Comparison of ENCODE assay signal across 9 mouse cellular contexts in the genomic region with DNA sequence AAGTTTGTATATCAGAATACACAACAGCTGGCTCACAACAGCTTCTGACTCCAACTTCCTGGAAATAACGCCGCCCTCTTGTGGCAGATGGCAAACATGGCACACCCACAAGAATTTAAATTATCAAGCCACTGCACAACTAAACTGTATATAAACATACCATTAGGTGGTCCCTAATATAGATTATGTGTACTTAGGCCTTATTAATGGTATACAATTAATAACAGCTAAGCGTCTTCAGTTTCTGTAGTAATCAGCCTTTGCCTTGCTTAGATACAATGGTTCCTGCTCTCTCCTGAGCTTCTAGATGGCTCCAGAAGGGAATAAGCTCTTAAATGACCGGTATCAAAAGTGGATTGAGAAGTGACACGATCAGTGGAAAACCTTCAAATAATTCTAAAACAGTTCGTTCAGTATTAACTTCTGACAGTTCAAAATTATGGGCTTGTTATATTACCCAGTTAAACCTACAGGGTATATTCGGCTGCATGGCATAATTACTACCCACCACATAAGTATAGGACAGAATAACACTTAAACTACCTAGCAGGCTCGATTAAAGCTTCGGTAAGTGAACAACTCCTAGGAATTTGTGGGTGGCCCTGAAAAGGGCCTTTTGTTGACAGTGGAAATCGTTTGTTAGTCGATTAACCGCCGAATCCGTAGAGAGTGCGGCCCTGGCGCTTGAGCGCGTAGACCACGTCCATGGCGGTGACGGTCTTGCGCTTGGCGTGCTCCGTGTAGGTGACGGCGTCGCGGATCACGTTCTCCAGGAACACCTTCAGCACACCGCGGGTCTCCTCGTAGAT. TPM values are rescaled to one million over a fixed set of nuclear protein-coding genes. Genes with fewer than 3 reads are reported as not detected.
DNase-seq lines count a peak whose midpoint lies in the region; ATAC-seq and TF ChIP-seq lines count a peak whose summit lies in the region.
"Had no signal": no experiment of that assay in that cellular context is flagged by ENCODE, and none has a peak within 500 bp of the region (broad histone marks: within the 10 kb centered on the region; RNA-seq: fewer than 3 reads in every experiment).

No protein-coding gene starts in this region.

- H3K79me2 ChIP-seq in heart, adult 2 months (replicated peaks; ENCODE audit: control insufficient read depth, insufficient read depth, low read length): no peaks in the 10 kb centered on the region

- H3K4me3 ChIP-seq in heart, adult 2 months: peak overlapping the region; percentile 46
- H3K4me3 ChIP-seq in lung, embryonic 14.5 days (ENCODE audit: low read depth, low read length): peak overlapping the region; percentile 48
- peak overlapping the region; percentile 44 for H3K4me3 ChIP-seq in neural tube, embryonic 14.5 days (ENCODE audit: low read depth, low read length)

- TF ChIP-seq CTCF in heart, adult 2 months (IDR thresholded peaks at IDR 0.05): peak; percentile 87
- peak; percentile 77 for TF ChIP-seq CTCF in lung, embryonic 14.5 days (IDR thresholded peaks at IDR 0.05; ENCODE audit: low read depth)

- no peaks in the 10 kb centered on the region for H3K9me3 ChIP-seq in lung, embryonic 14.5 days (ENCODE audit: low read depth, low read length)
- no peaks in the 10 kb centered on the region for H3K9me3 ChIP-seq in neural tube, embryonic 14.5 days (ENCODE audit: control insufficient read depth, low read length)

- peak overlapping the region; percentile 74 for H3K4me2 ChIP-seq in lung, embryonic 14.5 days
- peak overlapping the region; percentile 63 for H3K4me2 ChIP-seq in neural tube, embryonic 14.5 days (ENCODE audit: low read depth, low read length)

- no peaks in the 10 kb centered on the region for H3K36me3 ChIP-seq in heart, adult 2 months (ENCODE audit: control insufficient read depth, insufficient read depth, low read length)
- no peaks in the 10 kb centered on the region for H3K36me3 ChIP-seq in lung, embryonic 14.5 days (ENCODE audit: insufficient read depth)
- no peaks in the 10 kb centered on the region for H3K36me3 ChIP-seq in neural tube, embryonic 14.5 days (ENCODE audit: control insufficient read depth, insufficient read depth, low read length)

- ATAC-seq in lung, embryonic 14.5 days (ENCODE audit: insufficient read depth): peak; percentile 77
- peak; percentile 86 for ATAC-seq in neural tube, embryonic 14.5 days (ENCODE audit: low read depth)

- peak overlapping the region; percentile 37 for H3K9ac ChIP-seq in heart, adult 2 months (ENCODE audit: low read depth, low read length)
- peak overlapping the region; percentile 69 for H3K9ac ChIP-seq in lung, embryonic 14.5 days
- H3K9ac ChIP-seq in neural tube, embryonic 14.5 days (replicated peaks; ENCODE audit: low read depth, low read length): peak overlapping the region; percentile 33

- peak overlapping the region; percentile 73 for H3K27ac ChIP-seq in heart, adult 2 months
- H3K27ac ChIP-seq in lung, embryonic 14.5 days (ENCODE audit: low read depth): peak overlapping the region; percentile 97
- H3K27ac ChIP-seq in neural tube, embryonic 14.5 days (ENCODE audit: low read depth, low read length): peak overlapping the region; percentile 84

- TF ChIP-seq EP300 in heart, adult 2 months (IDR thresholded peaks at IDR 0.05; ENCODE audit: insufficient read depth, low read depth, low read length): no peak

- H3K4me1 ChIP-seq in heart, adult 2 months (ENCODE audit: control insufficient read depth, insufficient read depth, low read length): peaks cover 2% of the 10 kb centered on the region; the same call in 1 of the 2 replicates
- peaks cover 4% of the 10 kb centered on the region; the same call in 1 of the 2 replicates for H3K4me1 ChIP-seq in lung, embryonic 14.5 days (ENCODE audit: insufficient read depth)
- H3K4me1 ChIP-seq in neural tube, embryonic 14.5 days (ENCODE audit: control insufficient read depth, insufficient read depth, low read length): peaks cover 3% of the 10 kb centered on the region; the same call in 1 of the 2 replicates

- intact Hi-C loops in heart, adult 2 months (cut with DNase I): loop anchor here (1.0 to 10.0 kb wide), 7 partner anchors 13 to 1983 kb away; a partner anchor contains a TSS

- peak; percentile 55 to 57 for DNase-seq in left cerebral cortex, adult 18-20 months (ENCODE audit: low spot score in 2 of 2)
- no peak for DNase-seq in left cerebral cortex, adult 11 months (ENCODE audit: low spot score)
- peak; percentile 89 for DNase-seq in c-Kit-negative CD71-positive TER-119-positive erythroid progenitor cells, embryonic 14.5 days (ENCODE audit: low read depth, low spot score)
- DNase-seq in heart, adult 2 months: no peak
- peak; percentile 71 for DNase-seq in kidney, adult 9 months
- DNase-seq in lung, embryonic 14.5 days: peak; percentile 93
- peak; percentile 73 for DNase-seq in yolk sac, embryonic 10.5 days (ENCODE audit: low spot score)

- TF ChIP-seq POLR2A in heart, adult 2 months (IDR thresholded peaks at IDR 0.05; ENCODE audit: insufficient read depth, low read depth, low read length): 0 out of 2 replicates have a peak, but pooled peaks have one; percentile 4

- under 1% methylated on average over 27 of the region's 32 CpGs for WGBS in heart, adult 2 months
- under 1% methylated on average over 22 of the region's 32 CpGs for WGBS in lung, embryonic 14.5 days
- under 1% methylated on average over 23 of the region's 32 CpGs for WGBS in neural tube, embryonic 14.5 days

- no peaks in the 10 kb centered on the region for H3K27me3 ChIP-seq in heart, adult 2 months (ENCODE audit: control insufficient read depth, insufficient read depth, low read length)
- no peaks in the 10 kb centered on the region for H3K27me3 ChIP-seq in lung, embryonic 14.5 days (ENCODE audit: insufficient read depth, low read length)
- no peaks in the 10 kb centered on the region for H3K27me3 ChIP-seq in neural tube, embryonic 14.5 days (ENCODE audit: control insufficient read depth, insufficient read depth, low read length)

RNA-seq across cellular contexts. Expression of a gene that starts 0.6 kb away (rescaled TPM):
- total RNA-seq in left cerebral cortex, adult 18-20 months (2021): 100 to 1,000 TPM; 114 to 117 TPM
- 10 to 100 TPM; 42.3 to 45.8 TPM for total RNA-seq in heart, adult 2 months (2021)
- polyA plus RNA-seq in heart, adult 2 months (2012; rRNA removed): 1.5 and 3.2 TPM in 2 replicates
- 11.2 and 11.4 TPM in 2 replicates for polyA plus RNA-seq in lung, embryonic 14.5 days (2014; fragmentation: Nextera tagmentation; extraction: Ambion mirVana)
- 2.1 and 3.5 TPM in 2 replicates for polyA plus RNA-seq in neural tube, embryonic 14.5 days (2014; fragmentation: Nextera tagmentation; extraction: Ambion mirVana)

RNA-seq across cellular contexts. Expression of a gene that starts 2.1 kb away (rescaled TPM):
- not detected for total RNA-seq in left cerebral cortex, adult 18-20 months (2021)
- total RNA-seq in heart, adult 2 months (2021): not detected
- not detected in 2 replicates for polyA plus RNA-seq in heart, adult 2 months (2012; rRNA removed)
- polyA plus RNA-seq in lung, embryonic 14.5 days (2014; fragmentation: Nextera tagmentation; extraction: Ambion mirVana): not detected in 2 replicates
- polyA plus RNA-seq in neural tube, embryonic 14.5 days (2014; fragmentation: Nextera tagmentation; extraction: Ambion mirVana): not detected in 2 replicates
- polyA plus RNA-seq: frontal cortex, adult 2 months had no signal

RNA-seq across cellular contexts. Expression of a gene that starts 13.0 kb away (rescaled TPM):
- 1 to 10 TPM; 3.4 to 3.9 TPM for total RNA-seq in left cerebral cortex, adult 18-20 months (2021)
- 10 to 100 TPM; 58.9 to 62.8 TPM for total RNA-seq in heart, adult 2 months (2021)
- 16.8 and 21.1 TPM in 2 replicates for polyA plus RNA-seq in heart, adult 2 months (2012; rRNA removed)
- 8.4 and 12.1 TPM in 2 replicates for polyA plus RNA-seq in lung, embryonic 14.5 days (2014; fragmentation: Nextera tagmentation; extraction: Ambion mirVana)
- polyA plus RNA-seq in neural tube, embryonic 14.5 days (2014; fragmentation: Nextera tagmentation; extraction: Ambion mirVana): 2.4 and 4.7 TPM in 2 replicates

RNA-seq across cellular contexts. Expression of a gene that starts 13.7 kb away (rescaled TPM):
- total RNA-seq in left cerebral cortex, adult 18-20 months (2021): 10 to 100 TPM; 29.7 to 32.4 TPM
- 10 to 100 TPM; 73.4 to 78.7 TPM for total RNA-seq in heart, adult 2 months (2021)
- polyA plus RNA-seq in heart, adult 2 months (2012; rRNA removed): 119 and 135 TPM in 2 replicates
- 52.9 and 55.1 TPM in 2 replicates for polyA plus RNA-seq in lung, embryonic 14.5 days (2014; fragmentation: Nextera tagmentation; extraction: Ambion mirVana)
- polyA plus RNA-seq in neural tube, embryonic 14.5 days (2014; fragmentation: Nextera tagmentation; extraction: Ambion mirVana): 11.6 and 20.8 TPM in 2 replicates

RNA-seq across cellular contexts. Expression of a gene that starts 13.9 kb away (rescaled TPM):
- total RNA-seq in left cerebral cortex, adult 18-20 months (2021): 1 to 10 TPM; 2.4 to 2.5 TPM
- total RNA-seq in heart, adult 2 months (2021): 1 to 10 TPM; 1.3 to 1.6 TPM
- 0.57 and 0.76 TPM in 2 replicates for polyA plus RNA-seq in heart, adult 2 months (2012; rRNA removed)
- 1.5 and 2.1 TPM in 2 replicates for polyA plus RNA-seq in lung, embryonic 14.5 days (2014; fragmentation: Nextera tagmentation; extraction: Ambion mirVana)
- polyA plus RNA-seq in neural tube, embryonic 14.5 days (2014; fragmentation: Nextera tagmentation; extraction: Ambion mirVana): 0.17 and 0.41 TPM in 2 replicates

Comparison
In these comparisons a context has a peak if more than half of its experiments do, and no peak if none do; other contexts are left out.
1. DNase-seq: peak in left cerebral cortex, adult 18-20 months (2 of 2), c-Kit-negative CD71-positive TER-119-positive erythroid progenitor cells, embryonic 14.5 days (single experiment), kidney, adult 9 months (single experiment), lung, embryonic 14.5 days (single experiment) and yolk sac, embryonic 10.5 days (single experiment); none in left cerebral cortex, adult 11 months (single experiment) and heart, adult 2 months (0 of 2).
2. Peak in every context shown above with its lines, with median percentiles within 50 percentile points of each other: H3K27ac ChIP-seq, H3K4me3 ChIP-seq and H3K9ac ChIP-seq.